Mouse (Mus musculus): Measurements from ENCODE around the gene Tmem270.
"Not testable (repeated sequence)": the region's sequence is repeated elsewhere in the genome, so short reads cannot be mapped to it uniquely, and the experiment has no call there.

Tmem270 gene

DNA sequence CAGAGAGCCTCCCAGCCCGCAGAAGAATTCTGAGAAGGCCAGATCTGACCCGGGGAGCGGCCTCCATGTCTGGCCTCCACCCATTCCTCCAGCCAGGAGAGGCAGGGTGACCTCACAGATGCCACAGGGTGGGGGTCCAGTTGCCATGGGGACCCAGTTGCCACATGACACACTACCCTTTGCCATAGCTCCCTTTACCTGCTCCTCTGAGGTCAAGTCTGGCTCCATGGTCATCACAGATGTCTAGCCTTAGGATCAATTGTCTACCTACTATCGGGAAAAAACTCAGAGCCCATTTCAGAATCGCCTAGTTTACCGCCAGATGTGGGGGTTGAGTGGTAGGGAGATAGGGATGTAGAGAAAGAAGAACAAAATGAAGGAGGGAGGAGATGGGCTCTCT, at the start of gene Tmem270:
Gene Tmem270 (minus strand): TSS at position 101 of the 400 bp plus-strand sequence.
- no peak for DNase-seq

DNA sequence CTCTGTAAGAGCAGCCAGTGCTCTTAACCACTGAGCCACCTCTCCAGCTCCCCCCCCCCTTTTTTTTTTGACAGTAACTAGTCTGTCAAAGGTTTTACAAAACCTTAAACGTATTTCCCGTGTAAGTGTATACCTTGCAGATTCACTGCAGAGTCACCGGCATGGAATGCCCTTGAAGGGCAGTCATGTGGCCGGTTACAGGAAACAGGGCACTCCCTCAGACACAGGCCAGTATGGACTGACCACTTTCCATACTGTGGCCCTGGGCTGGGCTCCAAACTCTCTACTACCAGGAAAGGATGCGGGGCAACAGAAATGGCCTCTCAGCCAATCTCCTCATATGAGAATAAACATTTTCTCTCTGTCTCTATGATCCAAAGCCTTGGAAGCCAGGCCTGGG, 49.0 kb upstream of the Tmem270 start:
- no peak for DNase-seq

DNA sequence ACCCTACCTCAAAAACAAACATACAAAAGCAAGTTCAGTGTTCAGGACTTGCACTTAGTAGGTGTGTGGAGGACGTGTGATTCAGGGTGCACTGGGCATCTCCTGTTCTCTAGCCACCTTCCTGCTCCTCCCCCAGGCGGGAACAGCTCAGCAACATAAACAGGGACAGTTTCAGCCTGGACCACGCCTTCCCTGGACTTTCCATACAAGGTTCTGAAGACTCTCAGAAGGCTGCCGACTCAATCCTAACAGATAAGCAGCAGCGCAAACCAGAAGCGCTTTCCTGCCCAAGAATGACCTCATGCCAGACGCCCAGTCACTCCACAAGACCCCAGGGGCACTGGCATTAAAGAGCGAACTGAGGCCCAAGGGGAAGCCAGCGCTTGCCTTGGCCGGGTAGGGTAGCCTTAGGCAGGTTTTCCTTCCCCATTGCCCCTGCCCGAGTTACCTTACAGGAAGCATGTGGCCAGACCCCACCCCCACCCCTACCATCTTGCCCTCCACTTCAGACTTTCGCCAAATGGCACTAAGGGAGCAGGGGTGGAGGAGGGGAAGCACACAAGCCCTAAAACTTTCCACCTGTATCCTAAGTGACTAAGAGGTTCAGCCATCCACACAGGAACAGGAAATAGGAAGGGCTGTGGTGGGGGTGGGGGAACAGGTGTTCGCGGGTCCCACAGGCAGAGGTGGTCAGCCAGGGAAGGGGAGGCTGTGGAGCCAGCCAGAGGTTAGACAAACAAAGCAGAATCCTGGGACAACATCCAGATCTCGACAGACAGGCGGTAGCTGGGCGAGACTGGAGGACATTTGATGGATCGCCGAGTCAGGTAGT, 44.7 kb upstream of the Tmem270 start:
- DNase-seq: no peak

GRCm38 (mm10) chr5:134948085-134948439, 41.5 kb upstream of the Tmem270 start:
- no peak for DNase-seq

GRCm38 (mm10) chr5:134947420-134948084, 41.0 kb upstream of the Tmem270 start:
- no peak for DNase-seq

GRCm38 (mm10) chr5:134946857-134947255, 40.3 kb upstream of the Tmem270 start, which contains the start of gene Cldn4:
TSS of gene Cldn4 (minus strand) at chr5:134946934.
- DNase-seq: no peak

GRCm38 (mm10) chr5:134946063-134946856, 39.7 kb upstream of the Tmem270 start:
- no peak for DNase-seq

DNA sequence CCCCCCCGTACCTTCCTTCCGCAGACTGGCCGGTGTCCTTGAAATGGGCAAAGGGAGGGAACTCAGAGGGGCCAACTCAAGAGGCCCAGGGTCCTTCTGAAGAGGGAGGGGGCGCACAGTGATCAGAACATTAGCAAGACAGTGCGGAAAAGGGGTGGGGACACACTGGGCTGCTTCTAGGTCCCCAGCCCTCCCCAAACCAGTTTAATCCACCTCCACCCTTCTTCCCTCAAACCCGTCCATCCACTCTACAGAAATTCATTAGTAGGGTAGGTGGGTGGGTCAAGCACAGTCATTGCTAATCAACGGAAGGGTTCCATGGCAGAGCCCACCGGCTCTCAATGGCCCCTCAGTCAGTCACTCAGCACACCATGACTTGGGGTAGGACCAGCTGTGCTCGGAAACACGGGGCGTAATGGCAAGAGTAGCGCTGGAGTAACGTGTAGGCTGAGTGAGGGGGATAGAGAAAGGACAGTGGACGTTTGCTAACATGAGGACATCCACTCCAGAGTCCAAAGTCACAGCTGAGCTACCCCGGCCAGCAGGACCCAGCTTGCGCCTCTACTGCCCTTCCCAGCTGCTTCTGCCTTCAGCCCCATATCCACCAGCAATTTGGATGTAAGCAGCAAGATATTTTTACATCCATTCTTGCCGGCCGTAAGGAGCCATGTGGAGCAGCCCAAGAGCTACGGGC, 38.9 kb upstream of the Tmem270 start:
- no peak for DNase-seq

DNA sequence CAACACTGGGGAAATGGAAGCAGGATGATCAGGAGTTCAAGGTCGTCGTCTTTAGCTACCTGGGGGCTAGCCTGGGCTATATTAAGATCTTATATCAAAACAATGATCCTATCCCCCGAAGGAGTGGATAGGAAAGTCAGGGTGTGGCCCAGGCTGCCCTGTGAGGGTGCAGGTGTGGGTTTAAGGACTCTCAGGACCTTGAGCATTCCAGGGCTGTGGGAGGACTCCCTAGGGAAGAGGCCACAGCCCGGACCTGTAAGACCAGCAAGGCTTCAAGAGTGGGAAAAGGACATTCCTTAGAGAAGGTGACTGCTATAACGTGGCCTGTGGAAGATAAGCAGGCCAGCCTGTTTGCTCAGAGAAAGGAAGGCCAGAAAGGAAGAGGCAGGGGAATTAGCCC, 37.6 kb upstream of the Tmem270 start:
- no peak for DNase-seq

GRCm38 (mm10) chr5:134942740-134943139, 36.2 kb upstream of the Tmem270 start:
- no peak for DNase-seq

- DNase-seq: no peak
Measured at GRCm38 (mm10) chr5:134941472-134942209, 35.1 kb upstream of the Tmem270 start.

DNA sequence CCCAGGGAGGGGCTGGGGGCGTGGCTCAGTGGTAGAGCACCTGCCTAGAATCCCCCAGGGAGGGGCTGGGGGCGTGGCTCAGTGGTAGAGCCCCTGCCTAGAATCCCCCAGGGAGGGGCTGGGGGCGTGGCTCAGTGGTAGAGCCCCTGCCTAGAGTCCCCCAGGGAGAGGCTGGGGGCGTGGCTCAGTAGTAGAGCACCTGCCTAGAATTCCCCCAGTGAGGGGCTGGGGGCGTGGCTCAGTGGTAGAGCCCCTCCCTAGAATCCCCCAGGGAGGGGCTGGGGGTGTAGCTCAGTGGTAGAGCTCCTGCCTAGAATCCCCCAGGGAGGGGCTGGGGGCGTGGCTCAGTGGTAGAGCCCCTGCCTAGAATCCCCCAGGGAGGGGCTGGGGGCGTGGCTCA, 33.0 kb upstream of the Tmem270 start:
- DNase-seq: not testable (repeated sequence)

DNA sequence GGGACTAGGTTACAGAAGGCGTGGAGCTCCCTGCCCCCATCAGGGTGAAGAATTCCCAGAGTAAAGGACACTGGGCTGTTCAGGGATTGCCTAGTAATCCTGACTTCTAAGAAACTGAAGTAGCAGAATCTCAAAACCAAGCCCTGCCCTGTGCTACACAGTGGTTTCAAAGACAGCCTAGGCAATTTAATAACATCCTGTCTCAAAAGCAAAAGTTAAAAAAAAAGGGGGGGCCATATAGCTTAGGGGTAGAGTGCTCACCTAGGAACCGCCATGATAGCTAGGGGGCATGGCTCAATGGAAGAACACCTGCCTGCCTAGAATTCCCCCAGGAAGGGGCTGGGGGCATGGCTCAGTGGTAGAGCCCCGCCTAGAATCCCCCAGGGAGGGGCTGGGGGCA, 32.5 kb upstream of the Tmem270 start:
- DNase-seq: no peak

DNA sequence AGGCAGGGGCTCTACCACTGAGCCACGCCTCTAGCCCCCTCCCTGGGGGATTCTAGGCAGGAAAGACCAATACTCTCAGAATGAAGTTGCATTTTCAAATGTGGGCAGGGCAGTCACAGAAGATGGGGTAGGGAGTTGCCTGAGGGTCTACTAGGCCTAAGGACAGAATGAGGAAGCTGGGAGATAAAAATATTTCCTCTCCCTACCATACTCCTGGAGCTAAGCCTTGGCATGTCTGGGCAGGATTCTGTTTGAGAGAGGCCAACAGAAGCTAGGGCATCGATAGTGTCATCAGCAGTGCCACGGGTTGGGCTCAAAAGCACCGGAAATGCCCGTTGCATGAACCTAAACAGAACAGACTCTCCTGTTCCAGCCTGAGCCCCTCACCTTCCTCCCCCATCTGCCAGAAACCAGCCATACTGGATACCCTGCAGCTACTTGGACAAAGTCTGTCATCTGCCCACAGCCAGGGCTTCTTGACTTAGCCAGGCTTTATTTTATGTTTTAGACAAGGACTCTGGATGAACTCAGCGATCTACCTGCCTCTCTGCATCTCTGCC, 30.2 kb upstream of the Tmem270 start:
- DNase-seq: no peak

DNA sequence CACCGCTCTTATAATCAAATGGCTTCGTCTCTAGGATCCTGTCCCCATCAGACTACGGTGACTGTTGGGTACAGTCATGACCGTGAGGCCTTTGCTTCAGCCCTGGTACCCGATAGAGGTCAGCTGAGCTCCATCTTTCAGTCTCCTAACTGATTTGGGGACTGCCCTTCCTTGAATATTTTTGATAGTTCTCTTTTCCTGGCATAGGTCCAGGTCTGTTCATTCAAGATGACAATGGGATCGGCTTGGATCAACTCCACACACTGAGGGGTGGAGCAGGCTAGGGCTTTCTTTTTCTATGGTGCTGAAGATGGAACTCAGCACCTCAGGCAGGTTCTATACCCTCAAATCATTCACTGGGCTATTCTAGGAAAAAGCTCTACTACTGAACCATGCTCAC, 29.5 kb upstream of the Tmem270 start:
- no peak for DNase-seq

- DNase-seq: no peak
Measured at GRCm38 (mm10) chr5:134934666-134935065, 28.1 kb upstream of the Tmem270 start.

GRCm38 (mm10) chr5:134933686-134934085, 27.2 kb upstream of the Tmem270 start:
- not testable (repeated sequence) for DNase-seq

GRCm38 (mm10) chr5:134933281-134933680, 26.7 kb upstream of the Tmem270 start:
- no peak for DNase-seq

DNA sequence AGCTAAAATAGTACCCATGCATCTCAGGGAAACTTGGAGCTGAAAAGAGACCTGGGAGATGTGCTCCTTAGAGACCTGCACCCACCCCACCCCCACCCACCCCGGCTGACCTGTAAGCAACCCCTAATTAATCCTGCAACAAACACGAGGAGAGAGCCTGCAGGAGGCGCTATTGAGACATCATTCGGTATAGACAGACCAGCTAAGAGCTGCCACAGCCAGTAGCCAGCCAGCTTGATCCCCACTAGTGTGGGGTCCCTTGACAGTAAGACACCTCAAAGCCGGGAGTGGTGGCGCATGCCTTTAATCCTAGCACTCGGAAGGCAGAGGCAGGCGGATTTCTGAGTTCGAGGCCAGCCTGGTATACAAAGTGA, 26.4 kb upstream of the Tmem270 start:
- DNase-seq: peak; percentile 65

DNA sequence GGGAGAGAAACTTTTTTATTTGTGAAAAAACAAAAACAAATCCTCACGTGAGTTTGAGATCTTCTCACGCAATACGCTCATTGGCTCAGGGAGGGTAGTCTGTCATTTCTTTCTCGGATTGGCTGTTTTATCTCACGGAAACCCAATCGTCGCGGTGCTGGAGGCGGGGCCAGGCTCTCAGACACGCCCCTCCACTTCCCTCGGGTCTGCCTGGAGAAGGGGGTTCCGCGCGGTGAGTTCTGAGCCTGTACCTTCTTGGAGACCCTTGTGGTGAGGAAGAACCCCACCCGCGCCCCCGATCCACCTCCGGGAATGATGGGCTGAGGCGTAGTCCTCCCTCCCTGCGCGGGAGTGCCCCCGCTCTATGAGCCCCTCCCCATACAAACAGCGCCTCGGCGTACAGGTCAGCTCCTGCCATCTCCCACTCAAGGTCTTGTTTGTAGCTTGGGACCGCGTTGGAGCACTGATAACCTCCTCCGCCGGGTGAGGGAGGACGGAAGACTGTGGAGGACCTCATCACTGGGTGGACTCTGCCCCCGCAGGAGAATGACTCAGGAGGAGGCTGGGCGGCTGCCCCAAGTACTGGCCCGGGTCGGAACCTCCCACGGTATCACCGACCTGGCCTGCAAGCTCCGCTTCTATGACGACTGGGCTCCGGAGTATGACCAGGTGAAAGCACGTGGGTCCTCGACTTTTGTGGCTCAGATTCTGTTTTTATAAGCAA, 25.8 kb upstream of the Tmem270 start, which contains the start of gene Mettl27:
Gene Mettl27 (plus strand): TSS at position 190 of the 724 bp plus-strand sequence.
- peak; percentile 94 for DNase-seq

DNA sequence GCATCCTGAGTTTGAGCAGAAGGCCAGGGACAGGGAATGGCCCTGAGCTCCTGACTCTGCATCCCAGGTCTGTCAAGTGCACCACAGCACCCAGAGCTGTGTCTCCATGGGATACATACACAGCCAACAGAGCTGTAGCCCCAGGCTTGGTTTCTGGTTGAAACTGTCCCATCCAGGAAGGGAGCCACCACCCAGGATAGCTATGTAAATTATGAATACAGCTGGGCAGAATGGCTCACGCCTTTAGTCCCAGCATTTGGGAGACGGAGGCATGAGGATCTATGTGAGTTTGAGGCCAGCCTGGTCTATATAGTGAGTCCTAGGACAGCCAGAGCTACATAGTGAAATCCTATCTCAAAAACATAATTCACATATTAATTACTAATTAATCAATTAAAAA, 23.5 kb upstream of the Tmem270 start:
- DNase-seq: no peak
